Mouse (Mus musculus): ENCODE measurements around the gene Fzr1. TPM values are rescaled to one million over a fixed set of nuclear protein-coding genes. Genes with fewer than 3 reads are reported as not detected.

The Fzr1 gene
- total and polyA plus RNA-seq, 3 experiments = 33.1 to 75.4 (median 44.5) TPM

DNA sequence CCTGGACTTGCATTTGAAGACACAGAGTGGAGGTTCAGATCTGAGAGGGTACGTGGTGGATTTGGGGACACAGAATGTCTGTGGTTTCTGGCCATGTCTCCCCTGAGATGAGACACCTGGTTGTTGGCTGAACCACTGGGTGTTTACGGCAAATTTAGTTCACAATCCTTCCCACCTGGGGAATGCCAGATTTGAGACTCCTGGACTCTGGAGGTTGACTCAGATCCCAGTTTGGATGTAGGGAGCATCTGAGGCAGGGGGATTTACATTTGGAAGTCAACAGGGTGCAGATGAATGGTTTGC, 1.0 kb downstream of the Fzr1 start:
- TF ChIP-seq SIN3A (IDR thresholded peaks at IDR 0.05; ENCODE audit: low read length) = no peak
- TF ChIP-seq MYC (IDR thresholded peaks at IDR 0.05; ENCODE audit: low read depth, low read length) = no peak
- no peak for TF ChIP-seq IRF4 (IDR thresholded peaks at IDR 0.05; ENCODE audit: low read depth, low read length)
- no peak for TF ChIP-seq ELF1 (IDR thresholded peaks at IDR 0.05; ENCODE audit: low read depth, low read length)
- TF ChIP-seq PAX5 (IDR thresholded peaks at IDR 0.05; ENCODE audit: low read length) = no peak
- TF ChIP-seq E2F4 (IDR thresholded peaks at IDR 0.05; ENCODE audit: insufficient replicate concordance, low read depth, low read length) = no peak
- TF ChIP-seq NRF1 (IDR thresholded peaks at IDR 0.05; ENCODE audit: low read depth, low read length) = no peak
- TF ChIP-seq TCF12 (IDR thresholded peaks at IDR 0.05; ENCODE audit: low read depth, low read length) = no peak
- no peak for TF ChIP-seq NELFE (IDR thresholded peaks at IDR 0.05; ENCODE audit: low read depth, low read length)
- Histone ChIP-seq H3K9me3 (replicated peaks; ENCODE audit: low read length) (no peaks in the 10 kb centered on the region), H3K79me2 (replicated peaks; ENCODE audit: control insufficient read depth, extremely low read depth, insufficient read depth, poor library complexity, severe bottlenecking) (peaks cover 36% of the 10 kb centered on the region), H3K27me3 (replicated peaks) (no peaks in the 10 kb centered on the region), H3K4me1 (ENCODE audit: control insufficient read depth in 1 of 2, insufficient read depth in 2 of 2) (peaks cover 5 to 42% of the 10 kb centered on the region in 2 experiments; a peak in 3 of 4 replicates), H3K4me2 (ENCODE audit: insufficient read depth, low read depth, poor library complexity, severe bottlenecking) (peak overlapping the region; percentile 94), H3K4me3 (replicated peaks in 1 of 3; ENCODE audit: low read depth in 2 of 3, low read length in 2 of 3, poor library complexity in 1 of 3) (peak overlapping the region; percentile 75 to 97 (median 90)), H3K27ac (ENCODE audit: insufficient read depth, low read depth) (peak overlapping the region; percentile 29; the same call in 1 of the 2 replicates), H3K36me3 (replicated peaks in 1 of 2; ENCODE audit: control insufficient read depth in 1 of 2, insufficient read depth in 1 of 2, low read length in 1 of 2) (peaks cover 24 to 31% of the 10 kb centered on the region in 2 experiments), H3K9ac (ENCODE audit: insufficient read depth, low read depth) (peak overlapping the region; percentile 90)
- no peak for DNase-seq (ENCODE audit: extremely low read depth)
- in situ Hi-C loops (cut with MboI; ENCODE audit: low pct_ligation_motif_present, low pct_unique_long_range_greater_than_20kb, low sequenced_read_pairs) (no loop called here), dilution Hi-C loops (cut with MboI; ENCODE audit: extremely low pct_ligation_motif_present, extremely low pct_unique_long_range_greater_than_20kb, low sequenced_read_pairs) (no loop called here)

DNA sequence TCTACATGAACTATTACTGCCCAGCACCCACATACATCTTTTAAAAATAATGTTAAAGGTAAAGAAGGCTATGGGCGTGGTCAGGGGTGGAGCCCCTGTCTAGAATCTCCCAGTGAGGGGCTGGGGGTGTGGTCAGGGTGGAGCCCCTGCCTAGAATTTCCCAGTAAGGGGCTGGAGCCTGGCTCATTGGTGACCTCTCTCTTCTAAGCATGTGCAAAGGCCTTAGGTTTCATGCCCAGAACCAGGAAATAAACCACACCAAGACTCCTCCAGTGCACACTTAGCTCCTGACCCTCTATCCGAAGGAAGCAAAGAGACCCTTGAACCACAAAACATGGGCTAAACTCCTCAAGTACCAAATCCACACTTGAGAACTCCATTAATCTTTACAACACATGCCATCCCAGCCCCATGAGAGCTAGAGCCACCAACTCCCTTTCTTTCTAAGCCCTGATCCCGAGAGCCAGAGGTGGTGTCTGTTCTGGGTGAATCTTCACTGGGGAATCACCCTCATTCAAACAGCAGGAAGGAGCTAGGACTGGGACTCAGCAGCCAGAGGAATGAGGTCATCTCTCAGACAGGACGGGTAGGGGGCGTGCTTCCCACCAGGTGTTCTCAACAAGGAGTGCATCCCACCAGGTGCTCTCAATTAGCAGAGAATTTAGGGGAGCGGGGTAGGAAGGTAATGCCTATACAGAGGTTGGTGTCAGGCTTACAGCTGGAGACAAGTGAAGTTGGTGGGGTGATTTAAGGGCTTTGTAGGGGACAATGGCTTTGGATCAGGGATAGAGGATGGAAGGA, 1.6 kb downstream of the Fzr1 start:
- TF ChIP-seq CTCF (conservative IDR thresholded peaks at IDR 0.05 in 1 of 2, IDR thresholded peaks at IDR 0.05 in 1 of 2; ENCODE audit: low read depth in 2 of 2, low read length in 2 of 2) (peak in 1 of 2 experiments; percentile 27; a peak in 1 of 4 replicates), JUN (IDR thresholded peaks at IDR 0.05; ENCODE audit: insufficient read depth, low read depth, low read length) (no peak), NRF1 (IDR thresholded peaks at IDR 0.05; ENCODE audit: low read depth, low read length) (peak; percentile 53), ZNF384 (IDR thresholded peaks at IDR 0.05; ENCODE audit: low read depth, low read length) (no peak), SMC3 (IDR thresholded peaks at IDR 0.05; ENCODE audit: low read depth, low read length) (no peak), POLR2A (IDR thresholded peaks at IDR 0.05; ENCODE audit: low read depth, low read length) (peak; percentile 61), ELF1 (IDR thresholded peaks at IDR 0.05; ENCODE audit: low read depth, low read length) (peak; percentile 68), RCOR1 (conservative IDR thresholded peaks at IDR 0.05; ENCODE audit: low read depth, low read length) (no peak), RAD21 (IDR thresholded peaks at IDR 0.05; ENCODE audit: low read depth, low read length) (no peak; the same call in 1 of the 2 replicates), GABPA (IDR thresholded peaks at IDR 0.05; ENCODE audit: insufficient replicate concordance, low read depth, low read length) (no peak), CHD1 (IDR thresholded peaks at IDR 0.05; ENCODE audit: low read depth, low read length) (0 out of 2 replicates have a peak, but pooled peaks have one; percentile 55), SIN3A (IDR thresholded peaks at IDR 0.05; ENCODE audit: low read length) (peak; percentile 68), ZKSCAN1 (IDR thresholded peaks at IDR 0.05; ENCODE audit: borderline replicate concordance, low read depth, low read length) (no peak), TBP (conservative IDR thresholded peaks at IDR 0.05; ENCODE audit: low read depth, low read length) (peak; percentile 48; the same call in 1 of the 2 replicates), HCFC1 (IDR thresholded peaks at IDR 0.05; ENCODE audit: low read depth, low read length) (no peak), MAX (IDR thresholded peaks at IDR 0.05; ENCODE audit: low read length) (0 out of 2 replicates have a peak, but pooled peaks have one; percentile 18), NELFE (IDR thresholded peaks at IDR 0.05; ENCODE audit: low read depth, low read length) (peak; percentile 69), ZMIZ1 (IDR thresholded peaks at IDR 0.05; ENCODE audit: low read depth, low read length) (peak; percentile 71; the same call in 1 of the 2 replicates), BHLHE40 (IDR thresholded peaks at IDR 0.05; ENCODE audit: low read depth, low read length) (0 out of 2 replicates have a peak, but pooled peaks have one; percentile 10), CHD2 (IDR thresholded peaks at IDR 0.05; ENCODE audit: low read length) (no peak), MYC (IDR thresholded peaks at IDR 0.05; ENCODE audit: low read depth, low read length) (peak; percentile 22; the same call in 1 of the 2 replicates), MXI1 (IDR thresholded peaks at IDR 0.05; ENCODE audit: low read depth, low read length) (peak; percentile 73), E2F4 (IDR thresholded peaks at IDR 0.05; ENCODE audit: insufficient replicate concordance, low read depth, low read length) (no peak), MAZ (IDR thresholded peaks at IDR 0.05; ENCODE audit: low read depth, low read length) (0 out of 2 replicates have a peak, but pooled peaks have one; percentile 37), MEF2A (IDR thresholded peaks at IDR 0.05; ENCODE audit: borderline replicate concordance, low read depth, low read length) (0 out of 2 replicates have a peak, but pooled peaks have one; percentile 24)
- in situ Hi-C loops (cut with MboI; ENCODE audit: low pct_ligation_motif_present, low pct_unique_long_range_greater_than_20kb, low sequenced_read_pairs) (no loop called here), dilution Hi-C loops (cut with MboI; ENCODE audit: extremely low pct_ligation_motif_present, extremely low pct_unique_long_range_greater_than_20kb, low sequenced_read_pairs) (no loop called here)
- H3K27ac ChIP-seq (ENCODE audit: insufficient read depth, low read depth) = peak overlapping the region; percentile 3; the same call in 1 of the 2 replicates
- peaks cover 36% of the 10 kb centered on the region for H3K79me2 ChIP-seq (replicated peaks; ENCODE audit: control insufficient read depth, extremely low read depth, insufficient read depth, poor library complexity, severe bottlenecking)
- peak overlapping the region; percentile 75 to 97 (median 90) for H3K4me3 ChIP-seq (replicated peaks in 1 of 3; ENCODE audit: low read depth in 2 of 3, low read length in 2 of 3, poor library complexity in 1 of 3)
- peaks cover 29 to 36% of the 10 kb centered on the region in 2 experiments for H3K36me3 ChIP-seq (replicated peaks in 1 of 2; ENCODE audit: control insufficient read depth in 1 of 2, insufficient read depth in 1 of 2, low read length in 1 of 2)
- peaks cover 5 to 42% of the 10 kb centered on the region in 2 experiments; a peak in 3 of 4 replicates for H3K4me1 ChIP-seq (ENCODE audit: control insufficient read depth in 1 of 2, insufficient read depth in 2 of 2)
- no peaks in the 10 kb centered on the region for H3K9me3 ChIP-seq (replicated peaks; ENCODE audit: low read length)
- peak; percentile 58 for DNase-seq (ENCODE audit: extremely low read depth)
- H3K4me2 ChIP-seq (ENCODE audit: insufficient read depth, low read depth, poor library complexity, severe bottlenecking) = peak overlapping the region; percentile 94
- peak overlapping the region; percentile 90 for H3K9ac ChIP-seq (ENCODE audit: insufficient read depth, low read depth)
- H3K27me3 ChIP-seq (replicated peaks) = no peaks in the 10 kb centered on the region
